Mouse (Mus musculus): ENCODE measurements around the gene Raet1e. TPM values are rescaled to one million over a fixed set of nuclear protein-coding genes. Genes with fewer than 3 reads are reported as not detected.
"Not testable (repeated sequence)": the region's sequence is repeated elsewhere in the genome, so short reads cannot be mapped to it uniquely, and the experiment has no call there.

Raet1e gene
- polyA plus RNA-seq, 1 experiment = not detected

GRCm38 (mm10) chr10:22362466-22362865 is 204.1 kb downstream of the Raet1e start:
- not testable (repeated sequence) for H3K4me3 ChIP-seq (ENCODE audit: insufficient read depth, low read depth, low read length); H3K4me1 ChIP-seq (ENCODE audit: control insufficient read depth, insufficient read depth, low read length); H3K27ac ChIP-seq (ENCODE audit: insufficient read depth, low read depth, low read length)
- 98% methylated on average over 2 of the region's 2 CpGs for WGBS

- H3K4me3 ChIP-seq (ENCODE audit: insufficient read depth, low read depth, low read length); H3K4me1 ChIP-seq (ENCODE audit: control insufficient read depth, insufficient read depth, low read length); H3K27ac ChIP-seq (ENCODE audit: insufficient read depth, low read depth, low read length): not testable (repeated sequence)
- 93% methylated on average over 2 of the region's 2 CpGs for WGBS
Observed at GRCm38 (mm10) chr10:22364915-22365314, 206.5 kb downstream of the Raet1e start.

- not testable (repeated sequence) for H3K4me3 ChIP-seq (ENCODE audit: insufficient read depth, low read depth, low read length); H3K4me1 ChIP-seq (ENCODE audit: control insufficient read depth, insufficient read depth, low read length); H3K27ac ChIP-seq (ENCODE audit: insufficient read depth, low read depth, low read length)
- WGBS = 14% methylated on average over 8 of the region's 10 CpGs
Observed at GRCm38 (mm10) chr10:22381226-22381625, 222.9 kb downstream of the Raet1e start.

- WGBS = 87% methylated on average over 7 of the region's 7 CpGs
Observed at GRCm38 (mm10) chr10:22390146-22390545, 231.8 kb downstream of the Raet1e start.

GRCm38 (mm10) chr10:22391616-22392015 is 233.2 kb downstream of the Raet1e start:
- WGBS = 98% methylated on average over 4 of the region's 5 CpGs
- H3K4me1 ChIP-seq (ENCODE audit: control insufficient read depth, insufficient read depth, low read length); H3K4me3 ChIP-seq (ENCODE audit: insufficient read depth, low read depth, low read length); H3K27ac ChIP-seq (ENCODE audit: insufficient read depth, low read depth, low read length): not testable (repeated sequence)

More at GRCm38 (mm10) chr10:22390146-22390545, 231.8 kb downstream of the Raet1e start:
- H3K4me1 ChIP-seq (ENCODE audit: control insufficient read depth, insufficient read depth, low read length); H3K4me3 ChIP-seq (ENCODE audit: insufficient read depth, low read depth, low read length); H3K27ac ChIP-seq (ENCODE audit: insufficient read depth, low read depth, low read length): not testable (repeated sequence)

GRCm38 (mm10) chr10:22393028-22393824 is 234.9 kb downstream of the Raet1e start:
- not testable (repeated sequence) for H3K4me3 ChIP-seq (ENCODE audit: insufficient read depth, low read depth, low read length); H3K4me1 ChIP-seq (ENCODE audit: control insufficient read depth, insufficient read depth, low read length); H3K27ac ChIP-seq (ENCODE audit: insufficient read depth, low read depth, low read length)
- WGBS = no CpG with 5 or more reads among the region's 2 CpGs

- not testable (repeated sequence) for H3K27ac ChIP-seq (ENCODE audit: insufficient read depth, low read depth, low read length)
Observed at GRCm38 (mm10) chr10:22396680-22397079, 238.3 kb downstream of the Raet1e start.

GRCm38 (mm10) chr10:22402225-22402917 is 244.0 kb downstream of the Raet1e start:
- WGBS = 15% methylated on average over 9 of the region's 11 CpGs
- H3K4me3 ChIP-seq (ENCODE audit: insufficient read depth, low read depth, low read length) = not testable (repeated sequence)

More at GRCm38 (mm10) chr10:22396680-22397079, 238.3 kb downstream of the Raet1e start:
- H3K4me1 ChIP-seq (ENCODE audit: control insufficient read depth, insufficient read depth, low read length); H3K4me3 ChIP-seq (ENCODE audit: insufficient read depth, low read depth, low read length): not testable (repeated sequence)
- WGBS = 16% methylated on average over 1 of the region's 1 CpGs

GRCm38 (mm10) chr10:22413702-22414494 is 255.5 kb downstream of the Raet1e start:
- 7% methylated on average over 1 of the region's 8 CpGs for WGBS
- H3K27ac ChIP-seq (ENCODE audit: insufficient read depth, low read depth, low read length); H3K4me3 ChIP-seq (ENCODE audit: insufficient read depth, low read depth, low read length); H3K4me1 ChIP-seq (ENCODE audit: control insufficient read depth, insufficient read depth, low read length): not testable (repeated sequence)

More at GRCm38 (mm10) chr10:22402225-22402917, 244.0 kb downstream of the Raet1e start:
- not testable (repeated sequence) for H3K27ac ChIP-seq (ENCODE audit: insufficient read depth, low read depth, low read length); H3K4me1 ChIP-seq (ENCODE audit: control insufficient read depth, insufficient read depth, low read length)

Other genes with a start within 250 kb of the Raet1e start
- not detected in 2 replicates for gene 4930444G20Rik, start 90.5 kb upstream of the Raet1e start, polyA plus RNA-seq (2012; ENCODE audit: insufficient read depth, insufficient read length, low replicate concordance, missing spikeins)
- gene E030030I06Rik, start 9.3 kb upstream of the Raet1e start, polyA plus RNA-seq (2012; ENCODE audit: insufficient read depth, insufficient read length, low replicate concordance, missing spikeins) = not detected in 2 replicates
- not detected in 2 replicates for gene H60b, start within 50 bp of the Raet1e start, polyA plus RNA-seq (2012; ENCODE audit: insufficient read depth, insufficient read length, low replicate concordance, missing spikeins)
- not detected in 2 replicates for gene Raet1d, start 202.0 kb downstream of the Raet1e start, polyA plus RNA-seq (2012; ENCODE audit: insufficient read depth, insufficient read length, low replicate concordance, missing spikeins)

Data from olfactory bulb, adult 2 months (tissue).